Mouse (Mus musculus) limb, embryonic 10.5 days (tissue): Measurements from ENCODE around the gene Dusp14. TPM values are rescaled to one million over a fixed set of nuclear protein-coding genes. Genes with fewer than 3 reads are reported as not detected.

ENCODE experiments used
- DNase-seq: peaks from one replicate; pipeline ENCODE4 v3.0.0-alpha.2; 2017; ENCODE audit warnings: low spot score
- H3K27ac ChIP-seq: fragments of 300-500 bp; sonication (generic); 2 replicates; pipeline ENCODE4 v1.5.1; 2016; ENCODE audit warnings: mild to moderate bottlenecking
- H3K27me3 ChIP-seq: fragments of 300-500 bp; sonication (generic); 2 replicates; pipeline ENCODE4 v1.6.1; 2016; ENCODE audit warnings: low read depth, mild to moderate bottlenecking; ENCODE audit not compliant: poor library complexity, severe bottlenecking
- H3K36me3 ChIP-seq: fragments of 300-500 bp; sonication (generic); 2 replicates; pipeline ENCODE4 v1.6.1; 2016; ENCODE audit warnings: mild to moderate bottlenecking, moderate library complexity
- H3K4me1 ChIP-seq: fragments of 300-500 bp; sonication (generic); 2 replicates; pipeline ENCODE4 v1.6.1; 2016
- H3K4me3 ChIP-seq: fragments of 300-500 bp; sonication (generic); 2 replicates; pipeline ENCODE4 v1.5.1; 2016; ENCODE audit warnings: mild to moderate bottlenecking, moderate library complexity
- H3K9me3 ChIP-seq: fragments of 300-500 bp; sonication (generic); replicated peaks from 2 replicates; pipeline ENCODE4 v1.6.1; 2016; ENCODE audit warnings: mild to moderate bottlenecking
- WGBS: fragments of 180-500 bp; shearing (Covaris S2); methylation state at CpG from one replicate; pipeline ENCODE4 v1.1.7; 2016; 5-methylcytosine and 5-hydroxymethylcytosine counted together
- polyA plus RNA-seq: library from polyadenylated mRNA; unstranded; fragments of >200 nt; fragmentation: Nextera tagmentation; extraction: Ambion mirVana; gene quantifications from 2 replicates; pipeline ENCODE4 v1.2.1, GENCODE M21; 2016

The Dusp14 gene
- polyA plus RNA-seq, 1 experiment from 2014 or later, result 7.3 TPM

DNA sequence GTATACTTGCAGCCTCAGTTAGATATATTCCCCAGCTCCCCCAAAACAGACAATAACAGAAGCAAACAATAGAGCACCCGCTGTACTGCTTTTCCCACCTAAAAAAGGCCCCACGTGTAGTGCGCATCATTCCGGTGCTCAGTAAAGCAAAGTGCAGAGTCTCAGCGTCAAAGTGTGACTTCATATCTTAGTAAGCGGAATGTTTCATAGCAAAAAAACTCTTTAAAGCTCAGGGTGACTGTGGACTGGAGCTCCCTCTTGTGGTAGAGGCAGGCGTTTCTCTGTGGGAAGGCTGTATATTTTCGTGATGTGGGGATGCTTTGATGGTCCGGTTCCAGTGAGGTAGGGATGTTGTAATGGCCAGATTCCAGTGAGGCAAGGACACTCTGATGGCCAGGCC is 37.1 kb downstream of the Dusp14 start:
- WGBS, result 58% methylated on average over 9 of the region's 9 CpGs
- Histone ChIP-seq H3K27me3 (no peaks in the 10 kb centered on the region), H3K4me1 (peaks cover 8% of the 10 kb centered on the region), H3K27ac (no peak overlapping the region), H3K4me3 (no peak overlapping the region), H3K9me3 (no peaks in the 10 kb centered on the region), H3K36me3 (peaks cover 4% of the 10 kb centered on the region; the same call in 1 of the 2 replicates)
- peak; percentile 51 for DNase-seq

DNA sequence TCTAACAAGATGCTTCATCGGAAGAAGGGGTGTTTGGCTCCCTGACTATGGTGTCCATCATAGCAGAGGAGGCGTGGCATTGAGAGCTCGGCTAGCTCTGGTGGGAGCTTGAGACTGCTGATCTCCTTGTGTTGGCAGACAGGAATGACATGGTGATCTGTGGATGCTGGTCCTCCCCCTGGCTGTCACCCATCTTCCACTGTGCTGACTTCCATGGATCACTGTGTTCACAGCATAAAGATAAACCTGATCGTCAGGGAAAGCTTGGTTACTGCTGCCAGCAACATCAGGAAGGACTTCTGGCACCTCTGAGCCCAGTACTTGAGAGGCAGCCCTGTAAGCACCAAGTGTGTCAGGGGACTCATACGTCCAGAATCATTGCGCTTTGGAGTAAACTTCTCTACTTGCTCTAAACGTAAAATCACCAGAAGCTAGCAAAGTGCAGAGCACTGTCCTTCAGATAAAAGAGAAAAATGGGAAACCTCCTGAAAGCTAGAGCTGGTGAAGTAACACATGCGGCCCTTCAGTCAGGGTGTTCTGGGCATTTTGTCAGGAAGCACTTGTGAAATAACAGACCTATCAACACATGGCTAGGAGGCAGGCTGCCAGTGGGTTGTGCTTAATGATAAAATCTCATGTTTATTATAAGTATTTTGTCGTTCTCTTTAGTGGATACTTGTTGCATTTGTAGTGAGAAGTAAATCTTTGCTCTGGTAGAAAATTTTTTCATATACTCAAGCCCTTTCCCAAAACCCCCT is 40.6 kb downstream of the Dusp14 start:
- Histone ChIP-seq H3K36me3 (peaks cover 28% of the 10 kb centered on the region), H3K4me1 (peaks cover 2% of the 10 kb centered on the region), H3K4me3 (no peak overlapping the region), H3K27ac (no peak overlapping the region), H3K27me3 (no peaks in the 10 kb centered on the region), H3K9me3 (no peaks in the 10 kb centered on the region)
- DNase-seq, result no peak
- 87% methylated on average over 9 of the region's 9 CpGs for WGBS

DNA sequence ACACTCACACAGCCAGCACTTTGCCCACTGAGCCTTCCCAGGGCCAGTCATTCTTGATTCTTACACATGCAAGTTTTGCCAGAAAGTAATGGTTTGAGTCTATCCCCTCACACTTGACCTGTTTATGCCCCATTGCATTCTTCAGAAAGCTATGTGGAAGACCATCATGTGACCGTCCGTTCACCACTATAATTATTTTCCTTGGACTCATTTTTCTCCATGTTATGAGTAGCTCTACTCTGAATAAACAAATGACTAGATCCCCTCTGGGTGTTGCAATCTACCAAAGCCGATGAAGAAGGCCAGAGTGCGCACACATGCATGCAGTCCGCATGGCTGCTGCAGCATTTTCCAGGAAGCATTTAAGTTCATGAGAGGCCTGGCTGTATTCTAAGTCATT is 41.8 kb downstream of the Dusp14 start:
- H3K4me1 ChIP-seq, result no peaks in the 10 kb centered on the region
- no peaks in the 10 kb centered on the region for H3K9me3 ChIP-seq
- peaks cover 28% of the 10 kb centered on the region for H3K36me3 ChIP-seq
- no peak overlapping the region for H3K4me3 ChIP-seq
- DNase-seq, result no peak
- no peaks in the 10 kb centered on the region for H3K27me3 ChIP-seq
- H3K27ac ChIP-seq, result no peak overlapping the region
- 96% methylated on average over 5 of the region's 5 CpGs for WGBS

DNA sequence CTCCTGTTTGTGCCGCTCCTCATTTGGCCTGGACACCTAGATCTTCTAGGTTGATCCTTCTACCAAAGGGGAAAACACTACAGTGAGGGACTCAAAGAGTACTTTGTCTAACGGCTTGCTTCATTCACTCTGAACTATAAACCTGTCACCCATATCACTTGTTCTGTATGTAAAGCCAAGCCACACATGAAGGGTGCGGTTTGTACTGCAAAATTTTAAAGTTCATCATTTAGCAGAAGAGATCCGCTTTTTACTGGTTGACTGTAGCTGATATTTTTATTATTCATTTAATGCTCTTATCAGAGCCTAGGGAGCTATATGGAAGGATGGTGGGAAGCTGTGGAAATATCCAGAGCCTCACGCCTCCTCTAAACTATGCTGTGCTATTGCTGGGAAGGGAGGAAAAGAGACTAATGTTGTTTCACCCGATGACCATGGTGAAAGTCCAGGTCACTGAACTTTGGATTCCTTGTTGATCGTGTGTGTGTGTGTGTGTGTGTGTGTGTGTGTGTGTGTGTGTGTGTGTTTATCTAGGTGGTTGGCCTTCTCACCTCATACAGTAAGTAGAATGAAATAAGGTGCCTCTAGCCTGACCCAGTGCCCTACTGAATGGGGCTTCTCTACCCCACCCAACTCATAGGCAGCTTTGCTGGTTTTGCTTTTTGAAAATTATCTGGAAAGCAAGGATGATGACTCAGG is 52.1 kb downstream of the Dusp14 start:
- H3K9me3 ChIP-seq, result no peaks in the 10 kb centered on the region
- no peaks in the 10 kb centered on the region for H3K27me3 ChIP-seq
- H3K4me3 ChIP-seq, result no peak overlapping the region
- WGBS, result 84% methylated on average over 7 of the region's 7 CpGs
- no peak overlapping the region for H3K27ac ChIP-seq
- no peak for DNase-seq
- H3K36me3 ChIP-seq, result peaks cover 8% of the 10 kb centered on the region; the same call in 1 of the 2 replicates
- H3K4me1 ChIP-seq, result peaks cover 10% of the 10 kb centered on the region

DNA sequence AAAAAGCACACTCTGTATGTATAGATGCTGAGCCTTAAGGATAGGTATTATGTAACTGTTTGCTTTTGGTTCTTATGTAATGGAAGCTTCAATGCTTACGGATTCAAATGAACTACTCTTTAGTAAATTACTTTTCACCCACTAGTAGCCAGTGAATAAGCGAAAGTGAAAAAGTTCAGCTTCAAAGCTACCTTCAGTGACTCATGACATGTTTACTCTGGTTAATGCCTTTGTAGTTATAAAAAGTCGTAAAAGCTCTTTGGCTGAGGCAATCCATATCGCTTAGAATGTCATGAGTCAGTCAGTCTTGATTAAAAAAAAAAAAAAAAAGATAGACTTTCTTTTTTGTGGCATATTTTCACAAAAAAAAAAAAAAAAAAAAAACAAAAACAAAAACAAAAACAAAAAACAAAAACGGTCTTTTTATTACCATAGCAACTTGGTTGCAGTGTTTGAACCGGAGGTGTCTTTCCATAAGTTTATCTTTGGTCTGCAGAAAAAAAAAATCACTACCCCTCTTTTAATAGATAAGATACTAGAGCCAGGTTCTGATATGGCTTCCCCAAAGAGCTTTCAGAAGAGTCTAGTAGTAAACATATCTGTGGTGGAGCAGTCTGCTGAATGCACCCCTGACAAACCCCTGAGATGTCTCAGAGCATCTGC is 52.8 kb downstream of the Dusp14 start:
- Histone ChIP-seq H3K27me3 (no peaks in the 10 kb centered on the region), H3K27ac (no peak overlapping the region), H3K4me1 (peaks cover 10% of the 10 kb centered on the region), H3K36me3 (peaks cover 3% of the 10 kb centered on the region; the same call in 1 of the 2 replicates), H3K4me3 (no peak overlapping the region), H3K9me3 (no peaks in the 10 kb centered on the region)
- WGBS, result 61% methylated on average over 6 of the region's 6 CpGs
- DNase-seq, result no peak

DNA sequence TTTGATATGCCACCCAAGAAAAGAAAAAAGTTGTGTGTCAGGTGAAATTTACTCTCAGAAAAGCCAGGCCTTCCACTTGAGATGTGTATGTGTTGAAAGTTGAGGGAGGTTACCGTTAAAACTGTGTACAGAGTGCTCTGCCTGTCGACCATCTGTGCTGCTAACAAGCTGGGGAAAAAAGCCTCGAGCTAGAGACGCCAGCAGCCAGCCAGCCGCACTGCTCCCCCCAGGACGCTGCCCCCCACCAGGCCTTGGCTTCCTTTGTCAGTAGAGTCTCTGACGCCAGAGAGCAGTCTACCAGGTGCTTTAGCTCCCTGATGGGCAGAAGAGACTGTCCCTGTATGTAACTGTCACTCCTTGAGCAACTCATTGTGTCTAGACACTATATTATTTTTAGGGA is 56.0 kb downstream of the Dusp14 start:
- Histone ChIP-seq H3K4me3 (no peak overlapping the region), H3K9me3 (no peaks in the 10 kb centered on the region), H3K27ac (peak overlapping the region; percentile 56; the same call in 1 of the 2 replicates), H3K4me1 (peaks cover 10% of the 10 kb centered on the region), H3K27me3 (no peaks in the 10 kb centered on the region), H3K36me3 (peaks cover 15% of the 10 kb centered on the region)
- 15% methylated on average over 7 of the region's 7 CpGs for WGBS
- DNase-seq, result peak; percentile 39

DNA sequence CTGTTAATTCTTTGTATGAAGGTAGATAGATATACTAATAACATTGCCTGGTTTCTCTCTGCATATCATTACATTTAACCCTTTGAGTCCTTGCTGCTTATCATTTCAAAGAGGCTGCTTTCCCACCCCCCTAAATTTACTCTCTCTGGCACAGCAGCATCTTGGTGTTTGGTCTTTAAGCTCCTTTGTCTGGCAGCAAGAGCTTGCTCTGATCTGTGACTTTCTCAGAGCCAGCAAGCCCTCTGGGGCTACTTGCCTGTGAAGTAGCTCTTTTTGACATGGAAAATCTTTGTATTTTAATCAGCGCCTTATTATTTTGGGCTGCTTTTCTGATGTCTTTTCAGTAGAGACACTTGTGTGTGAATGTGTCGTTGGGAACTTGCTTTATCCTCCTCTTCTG is 57.5 kb downstream of the Dusp14 start:
- H3K27me3 ChIP-seq, result no peaks in the 10 kb centered on the region
- no peak overlapping the region for H3K27ac ChIP-seq
- H3K4me3 ChIP-seq, result no peak overlapping the region
- H3K36me3 ChIP-seq, result peaks cover 13% of the 10 kb centered on the region
- DNase-seq, result no peak
- no peaks in the 10 kb centered on the region for H3K9me3 ChIP-seq
- WGBS, result 51% methylated on average over 2 of the region's 2 CpGs
- peaks cover 10% of the 10 kb centered on the region for H3K4me1 ChIP-seq

DNA sequence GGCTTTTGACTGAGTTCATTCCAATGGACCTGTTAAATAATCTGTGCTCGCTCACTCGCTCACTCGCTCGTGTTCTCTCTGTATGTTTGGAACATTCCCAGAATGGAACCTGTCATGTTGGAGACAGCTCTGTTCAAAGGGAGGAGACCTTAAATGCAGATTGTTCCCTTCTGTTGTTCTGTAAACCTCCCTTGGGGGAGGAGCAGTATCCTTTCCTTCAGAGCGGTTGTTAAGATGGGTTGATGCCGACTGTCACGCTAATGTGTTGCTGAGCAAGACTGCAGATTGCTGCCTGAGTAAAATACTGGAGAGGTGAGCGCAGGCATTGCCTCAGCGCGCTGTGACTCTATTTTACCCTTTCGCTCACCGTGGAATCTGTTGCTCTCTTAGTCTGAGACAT is 58.0 kb downstream of the Dusp14 start:
- 29% methylated on average over 12 of the region's 12 CpGs for WGBS

DNA sequence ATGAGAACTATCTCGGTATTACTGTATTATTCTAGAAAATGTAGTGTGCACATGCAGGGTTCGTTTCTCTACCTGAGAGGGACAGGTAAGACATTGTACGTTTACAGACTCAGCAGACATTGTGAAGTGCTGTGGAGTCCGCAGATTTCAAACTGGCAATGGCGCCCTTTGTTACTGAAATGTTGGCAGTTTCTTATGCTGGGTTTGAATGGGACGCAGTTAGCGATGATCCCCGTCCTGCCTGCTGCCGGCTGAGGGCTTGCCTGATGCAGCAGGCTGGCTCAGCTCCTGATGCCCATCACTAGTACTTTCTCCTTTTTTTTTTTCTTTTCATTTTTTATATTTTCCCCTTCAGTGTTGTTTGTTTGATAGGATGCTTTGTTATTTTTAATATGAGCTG is 58.6 kb downstream of the Dusp14 start:
- H3K9me3 ChIP-seq, result no peaks in the 10 kb centered on the region
- H3K27me3 ChIP-seq, result no peaks in the 10 kb centered on the region
- no peak overlapping the region for H3K27ac ChIP-seq
- no peak overlapping the region for H3K4me3 ChIP-seq
- no peak for DNase-seq
- H3K4me1 ChIP-seq, result peaks cover 10% of the 10 kb centered on the region
- peaks cover 13% of the 10 kb centered on the region for H3K36me3 ChIP-seq
- WGBS, result 86% methylated on average over 9 of the region's 9 CpGs

More for the DNA sequence above, 58.0 kb downstream of the Dusp14 start:
- Histone ChIP-seq H3K36me3 (peaks cover 13% of the 10 kb centered on the region), H3K27ac (no peak overlapping the region), H3K27me3 (no peaks in the 10 kb centered on the region), H3K9me3 (no peaks in the 10 kb centered on the region), H3K4me1 (peaks cover 10% of the 10 kb centered on the region), H3K4me3 (no peak overlapping the region)
- no peak for DNase-seq

DNA sequence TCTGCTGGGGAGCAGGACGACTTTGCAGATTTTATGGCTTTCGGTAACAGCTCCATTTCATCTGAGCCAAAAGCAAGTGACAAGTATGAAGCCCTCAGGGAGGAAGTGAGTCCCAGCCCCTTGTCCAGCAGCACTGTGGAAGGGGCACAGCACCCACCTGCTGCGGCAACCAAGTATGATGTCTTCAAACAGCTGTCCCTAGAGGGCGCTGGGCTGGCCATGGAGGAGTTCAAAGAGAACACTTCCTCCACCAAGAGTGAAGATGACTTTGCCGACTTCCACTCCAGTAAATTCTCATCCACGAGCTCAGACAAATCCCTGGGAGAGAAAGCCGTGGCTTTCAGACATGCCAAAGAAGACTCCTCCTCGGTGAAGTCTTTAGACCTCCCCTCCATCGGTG is 60.1 kb downstream of the Dusp14 start:
- H3K4me1 ChIP-seq, result peaks cover 10% of the 10 kb centered on the region
- no peak overlapping the region for H3K27ac ChIP-seq
- no peak overlapping the region for H3K4me3 ChIP-seq
- WGBS, result 81% methylated on average over 9 of the region's 9 CpGs
- no peaks in the 10 kb centered on the region for H3K9me3 ChIP-seq
- no peak for DNase-seq
- no peaks in the 10 kb centered on the region for H3K27me3 ChIP-seq
- peaks cover 16% of the 10 kb centered on the region for H3K36me3 ChIP-seq

DNA sequence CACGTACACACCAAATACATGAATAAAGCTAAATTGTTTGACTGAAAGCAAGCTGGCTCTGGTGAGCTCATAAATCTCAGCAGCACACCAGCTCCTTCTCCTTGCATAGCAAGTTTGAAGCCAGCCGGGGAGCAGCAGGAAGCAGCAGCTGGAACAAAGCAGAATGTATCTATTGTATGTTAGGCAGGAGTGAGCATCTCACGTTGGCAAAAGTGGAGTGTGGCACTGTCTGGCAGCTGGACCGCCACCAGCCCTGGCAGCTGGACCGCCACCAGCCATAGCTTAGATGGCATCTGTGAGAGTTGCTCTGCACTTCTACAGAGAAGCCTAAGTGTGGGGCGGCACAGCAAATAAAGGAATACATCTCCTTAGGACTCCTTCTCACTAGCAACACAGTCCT is 65.1 kb downstream of the Dusp14 start:
- H3K4me1 ChIP-seq, result no peaks in the 10 kb centered on the region; the same call in 1 of the 2 replicates
- H3K4me3 ChIP-seq, result no peak overlapping the region
- no peaks in the 10 kb centered on the region for H3K27me3 ChIP-seq
- H3K9me3 ChIP-seq, result no peaks in the 10 kb centered on the region
- 92% methylated on average over 6 of the region's 6 CpGs for WGBS
- H3K27ac ChIP-seq, result no peak overlapping the region
- H3K36me3 ChIP-seq, result peaks cover 12% of the 10 kb centered on the region
- DNase-seq, result no peak

DNA sequence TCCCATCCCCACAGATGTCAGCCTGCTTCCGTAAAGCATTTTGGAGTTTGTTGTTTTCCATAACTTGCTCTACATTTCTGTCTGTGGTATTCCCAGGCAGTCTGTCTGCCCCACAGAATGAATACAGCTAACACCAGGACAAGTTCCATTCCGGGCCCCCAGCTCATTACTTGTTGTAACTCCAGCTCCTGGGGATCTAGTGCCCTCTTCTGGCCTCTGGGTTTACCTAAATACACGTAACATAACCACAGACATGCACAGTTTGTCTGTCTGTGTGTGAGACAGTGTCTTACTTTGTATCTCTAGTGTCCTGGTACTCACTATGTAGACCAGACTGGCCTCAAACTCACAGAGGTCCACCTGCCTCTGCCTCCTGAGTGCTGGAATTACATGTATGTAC is 67.8 kb downstream of the Dusp14 start:
- Histone ChIP-seq H3K4me1 (no peaks in the 10 kb centered on the region; the same call in 1 of the 2 replicates), H3K4me3 (no peak overlapping the region), H3K27ac (no peak overlapping the region), H3K27me3 (no peaks in the 10 kb centered on the region), H3K9me3 (no peaks in the 10 kb centered on the region), H3K36me3 (peaks cover 12% of the 10 kb centered on the region; the same call in 1 of the 2 replicates)
- 84% methylated on average over 3 of the region's 3 CpGs for WGBS
- DNase-seq, result no peak

DNA sequence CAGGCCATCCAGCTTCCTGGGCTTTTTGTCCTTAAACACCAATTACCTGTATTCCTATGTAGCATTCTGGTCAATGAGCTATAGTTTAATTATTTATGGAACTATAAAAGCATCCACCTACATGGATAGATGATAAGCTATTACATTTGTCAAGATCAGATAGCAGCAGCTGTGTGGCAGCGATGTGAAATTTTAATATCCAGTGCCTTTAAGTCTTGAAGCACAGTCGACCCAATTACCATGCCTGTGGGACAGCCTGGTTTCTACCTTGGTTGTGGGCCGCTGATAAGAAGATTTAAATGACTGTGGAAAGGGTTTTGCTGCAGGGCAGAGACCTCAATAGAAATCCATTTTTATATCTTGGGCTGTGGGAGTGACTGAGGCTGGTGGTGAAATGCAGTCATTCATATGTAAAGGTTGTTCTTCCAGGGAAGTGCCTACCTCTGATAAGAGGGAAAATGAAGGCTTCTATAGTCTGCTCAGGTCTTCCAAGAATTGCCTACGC is 69.6 kb downstream of the Dusp14 start:
- H3K4me1 ChIP-seq, result no peaks in the 10 kb centered on the region; the same call in 1 of the 2 replicates
- H3K4me3 ChIP-seq, result no peak overlapping the region
- no peak for DNase-seq
- H3K36me3 ChIP-seq, result peaks cover 16% of the 10 kb centered on the region; the same call in 1 of the 2 replicates
- H3K9me3 ChIP-seq, result no peaks in the 10 kb centered on the region
- no peaks in the 10 kb centered on the region for H3K27me3 ChIP-seq
- no peak overlapping the region for H3K27ac ChIP-seq
- 92% methylated on average over 4 of the region's 4 CpGs for WGBS
